Mouse (Mus musculus) heart, adult 2 months (tissue): Measurements from ENCODE around the gene Notch1. TPM values are rescaled to one million over a fixed set of nuclear protein-coding genes. Genes with fewer than 3 reads are reported as not detected.

Experiments
- DNase-seq, 2 experiments: peaks; one replicate each; pipeline ENCODE4 v3.0.0; 2021
- H3K27ac ChIP-seq: fragments of 200-600 bp; 2 replicates; pipeline ENCODE4 v1.8.1; 2022
- H3K27me3 ChIP-seq: fragments of 200-500 bp; 2 replicates; pipeline ENCODE4 v1.6.1; 2012; ENCODE audit warnings: mild to moderate bottlenecking, low read length, inconsistent platforms, mixed read lengths; ENCODE audit not compliant: control insufficient read depth, insufficient read depth
- H3K36me3 ChIP-seq: fragments of 200-500 bp; 2 replicates; pipeline ENCODE4 v1.6.1; 2012; ENCODE audit warnings: low read length, inconsistent platforms; ENCODE audit not compliant: control insufficient read depth, insufficient read depth
- H3K4me1 ChIP-seq: fragments of 200-500 bp; 2 replicates; pipeline ENCODE4 v1.6.1; 2011; ENCODE audit warnings: low read length; ENCODE audit not compliant: control insufficient read depth, insufficient read depth
- H3K4me3 ChIP-seq: fragments of 200-600 bp; 2 replicates; pipeline ENCODE4 v1.8.1; 2022
- H3K79me2 ChIP-seq: fragments of 200-500 bp; replicated peaks from 2 replicates; pipeline ENCODE4 v1.6.1; 2012; ENCODE audit warnings: mild to moderate bottlenecking, inconsistent platforms, low read length, moderate library complexity, mixed read lengths; ENCODE audit not compliant: control insufficient read depth, insufficient read depth
- H3K9ac ChIP-seq: fragments of 200-500 bp; 2 replicates; pipeline ENCODE4 v1.6.1; 2012; ENCODE audit warnings: low read depth, mild to moderate bottlenecking, control low read depth, inconsistent platforms, low read length, mixed read lengths
- CTCF ChIP-seq: fragments of 200-600 bp; IDR thresholded peaks from 2 replicates; pipeline ENCODE4 v1.8.1; 2022; ENCODE audit warnings: antibody characterized with exemption, mild to moderate bottlenecking, moderate library complexity
- EP300 ChIP-seq: fragments of 200-500 bp; IDR thresholded peaks from 2 replicates; pipeline ENCODE4 v1.6.1; 2011; ENCODE audit warnings: low read depth, low read length, control low read depth; ENCODE audit not compliant: insufficient read depth
- POLR2A ChIP-seq: fragments of 200-500 bp; IDR thresholded peaks from 2 replicates; pipeline ENCODE4 v1.6.1; 2011; ENCODE audit warnings: mild to moderate bottlenecking, low read depth, low read length, control low read depth; ENCODE audit not compliant: insufficient read depth
- WGBS: fragments of 180-500 bp; shearing (Covaris S2); methylation state at CpG from one replicate; pipeline ENCODE4 v1.1.7; 2018; 5-methylcytosine and 5-hydroxymethylcytosine counted together
- intact Hi-C: fragments of 180-260 bp; cut with DNase I; formaldehyde crosslinking; loops from one replicate; pipeline ENCODE4 v1.15.1; 2025
- polyA plus RNA-seq: library from polyadenylated mRNA; depleted of rRNA; stranded (reverse); fragments of >200 nt; gene quantifications from 2 replicates; pipeline ENCODE4 v1.2.3, GENCODE M21; 2012
- total RNA-seq, 2 experiments: library from RNA; stranded (reverse); gene quantifications; 2 replicates each; pipeline ENCODE4 v1.2.3; 2021

Gene Notch1
- total and polyA plus RNA-seq, 3 experiments, result 23.2 to 32.4 (median 31.6) TPM

- WGBS, result 79% methylated on average over 7 of the region's 7 CpGs
- Histone ChIP-seq H3K4me3 (no peak overlapping the region), H3K36me3 (peaks cover 6% of the 10 kb centered on the region; the same call in 1 of the 2 replicates), H3K27me3 (no peaks in the 10 kb centered on the region), H3K4me1 (peaks cover 6% of the 10 kb centered on the region), H3K27ac (no peak overlapping the region), H3K9ac (no peak overlapping the region), H3K79me2 (peaks cover 3% of the 10 kb centered on the region)
- intact Hi-C loops, result no loop called here
- TF ChIP-seq CTCF (no peak), POLR2A (no peak), EP300 (no peak)
- DNase-seq, result no peak
These were observed 78.1 kb downstream of the Notch1 start for GRCm38 (mm10) chr2:26438373-26438772.

GRCm38 (mm10) chr2:26437221-26437620 lies 79.2 kb downstream of the Notch1 start:
- TF ChIP-seq POLR2A (no peak), EP300 (no peak), CTCF (no peak)
- no peak overlapping the region for H3K27ac ChIP-seq
- 38% methylated on average over 4 of the region's 4 CpGs for WGBS
- no peaks in the 10 kb centered on the region for H3K27me3 ChIP-seq
- H3K4me1 ChIP-seq, result peaks cover 6% of the 10 kb centered on the region
- H3K4me3 ChIP-seq, result no peak overlapping the region
- no peak for DNase-seq
- H3K9ac ChIP-seq, result no peak overlapping the region
- intact Hi-C loops, result no loop called here
- H3K36me3 ChIP-seq, result peaks cover 6% of the 10 kb centered on the region; the same call in 1 of the 2 replicates
- peaks cover 3% of the 10 kb centered on the region for H3K79me2 ChIP-seq

DNA sequence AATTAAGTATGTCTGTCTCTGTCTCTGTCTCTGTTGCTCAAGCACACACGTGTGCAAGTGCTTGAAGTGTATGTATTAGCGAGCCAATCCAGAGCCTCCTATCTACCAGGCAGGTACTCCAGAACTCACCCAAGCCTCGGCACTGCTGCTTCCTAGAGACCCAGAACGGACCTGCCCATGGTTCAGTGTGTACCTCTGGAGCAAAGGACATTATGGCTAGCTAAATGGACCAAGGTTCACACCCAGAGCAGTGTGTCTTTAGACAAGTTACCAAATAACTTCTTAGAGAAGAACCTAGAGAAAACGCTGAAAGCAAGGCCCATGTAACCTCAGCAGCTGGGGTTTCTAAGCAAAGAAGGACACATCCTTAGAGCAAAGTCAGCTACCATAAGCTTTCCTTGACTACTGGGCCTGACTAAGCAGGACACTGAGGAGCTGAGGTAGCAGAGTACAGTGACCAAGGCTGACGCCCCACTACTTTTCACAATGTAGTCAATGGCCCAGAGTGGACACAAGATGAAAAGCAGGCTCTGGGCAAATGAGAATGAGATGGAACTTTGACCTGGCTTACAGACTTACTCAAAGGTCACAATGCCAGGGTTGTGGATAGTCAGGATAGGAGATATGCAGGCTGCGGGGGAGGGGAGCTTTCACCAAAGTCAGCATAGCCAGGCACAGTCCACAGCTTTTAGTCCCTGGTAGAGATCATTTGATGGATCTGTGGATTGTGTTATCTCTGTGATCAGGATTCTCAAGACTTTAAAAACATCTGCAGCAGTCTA lies 81.5 kb downstream of the Notch1 start:
- no peak for DNase-seq
- Histone ChIP-seq H3K27ac (no peak overlapping the region), H3K79me2 (peaks cover 3% of the 10 kb centered on the region; the same call in 1 of the 2 replicates), H3K4me3 (no peak overlapping the region), H3K4me1 (peaks cover 2% of the 10 kb centered on the region; the same call in 1 of the 2 replicates), H3K9ac (no peak overlapping the region), H3K36me3 (peaks cover 4% of the 10 kb centered on the region; the same call in 1 of the 2 replicates), H3K27me3 (no peaks in the 10 kb centered on the region)
- no peak for TF ChIP-seq POLR2A
- no peak for TF ChIP-seq CTCF
- no peak for TF ChIP-seq EP300
- intact Hi-C loops, result no loop called here
- 91% methylated on average over 7 of the region's 7 CpGs for WGBS

DNA sequence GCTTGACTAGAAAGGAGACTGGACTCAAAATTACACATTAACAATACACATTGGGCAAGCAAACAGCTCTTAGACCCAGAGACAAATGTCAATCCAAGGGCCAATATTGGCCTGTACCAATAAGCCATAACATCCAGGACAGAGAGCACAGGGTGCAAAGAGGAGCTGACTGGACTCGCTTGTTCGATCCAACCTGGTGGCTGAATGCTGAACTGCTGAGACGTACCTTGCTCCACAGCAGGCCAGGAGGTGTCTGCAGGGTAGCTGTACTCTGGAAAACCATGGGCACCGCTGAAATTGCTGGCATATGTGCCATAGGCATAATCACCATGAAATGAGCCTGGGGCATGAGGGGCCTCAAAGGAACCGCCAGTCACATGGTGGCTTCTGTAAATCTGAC lies 86.6 kb downstream of the Notch1 start:
- 91% methylated on average over 5 of the region's 5 CpGs for WGBS
- Histone ChIP-seq H3K36me3 (no peaks in the 10 kb centered on the region), H3K9ac (no peak overlapping the region), H3K4me1 (no peaks in the 10 kb centered on the region), H3K4me3 (no peak overlapping the region), H3K27me3 (no peaks in the 10 kb centered on the region), H3K27ac (no peak overlapping the region), H3K79me2 (no peaks in the 10 kb centered on the region; the same call in 1 of the 2 replicates)
- intact Hi-C loops, result no loop called here
- TF ChIP-seq EP300 (no peak), POLR2A (no peak), CTCF (no peak)
- DNase-seq, result no peak

DNA sequence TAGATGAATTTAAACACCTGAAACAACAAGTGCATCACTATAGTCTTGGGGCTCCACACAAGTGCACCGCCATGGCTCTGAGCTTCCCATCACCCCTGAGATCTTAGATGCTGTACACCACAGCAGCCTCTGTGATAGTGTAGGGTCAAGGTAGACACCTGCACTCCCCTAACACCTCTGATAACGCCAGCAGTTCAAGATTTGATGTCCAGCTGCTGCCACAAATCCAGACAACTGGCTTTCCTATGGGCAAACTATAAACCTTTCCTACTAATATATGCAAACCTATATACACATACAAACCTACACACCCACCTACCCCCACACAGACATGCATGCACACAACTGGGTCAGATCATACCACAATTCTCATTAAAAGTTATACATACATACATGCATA lies 91.9 kb downstream of the Notch1 start:
- H3K4me3 ChIP-seq, result no peak overlapping the region
- no peak for DNase-seq
- H3K9ac ChIP-seq, result no peak overlapping the region
- no peak overlapping the region for H3K27ac ChIP-seq
- no peaks in the 10 kb centered on the region for H3K4me1 ChIP-seq
- intact Hi-C loops, result no loop called here
- no peaks in the 10 kb centered on the region for H3K79me2 ChIP-seq
- H3K27me3 ChIP-seq, result no peaks in the 10 kb centered on the region
- WGBS, result 96% methylated on average over 2 of the region's 2 CpGs
- TF ChIP-seq CTCF, result no peak
- H3K36me3 ChIP-seq, result no peaks in the 10 kb centered on the region

DNA sequence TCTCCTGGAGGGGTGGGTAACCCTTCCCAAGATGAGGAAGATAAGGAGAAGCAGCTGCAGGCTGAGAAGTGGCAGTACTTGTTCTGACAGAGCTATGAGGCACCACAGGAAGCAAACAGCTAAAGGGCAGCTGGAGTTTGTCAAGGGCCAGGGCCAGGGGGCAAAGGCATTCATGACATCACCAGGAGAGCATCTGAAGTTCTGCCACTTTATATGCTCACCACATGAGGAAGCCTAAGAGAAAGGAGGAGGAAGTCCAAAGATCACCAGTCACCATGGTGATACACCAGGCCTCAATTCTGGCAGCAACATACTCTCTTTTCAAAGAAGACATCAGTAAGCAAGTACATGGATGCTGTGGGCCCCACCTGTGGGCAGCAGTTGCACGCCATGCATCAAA lies 93.4 kb downstream of the Notch1 start:
- Histone ChIP-seq H3K27me3 (no peaks in the 10 kb centered on the region), H3K27ac (no peak overlapping the region), H3K36me3 (no peaks in the 10 kb centered on the region), H3K9ac (no peak overlapping the region), H3K79me2 (no peaks in the 10 kb centered on the region), H3K4me1 (no peaks in the 10 kb centered on the region), H3K4me3 (no peak overlapping the region)
- TF ChIP-seq EP300, result no peak
- TF ChIP-seq POLR2A, result no peak
- no peak for TF ChIP-seq CTCF
- 91% methylated on average over 1 of the region's 1 CpGs for WGBS
- intact Hi-C loops, result no loop called here
- DNase-seq, result no peak

GRCm38 (mm10) chr2:26421969-26422368 lies 94.5 kb downstream of the Notch1 start:
- Histone ChIP-seq H3K36me3 (no peaks in the 10 kb centered on the region), H3K79me2 (no peaks in the 10 kb centered on the region), H3K27me3 (no peaks in the 10 kb centered on the region), H3K4me3 (no peak overlapping the region), H3K4me1 (no peaks in the 10 kb centered on the region), H3K9ac (no peak overlapping the region), H3K27ac (no peak overlapping the region)
- DNase-seq, result no peak
- no peak for TF ChIP-seq POLR2A
- intact Hi-C loops, result no loop called here
- WGBS, result 97% methylated on average over 2 of the region's 2 CpGs
